Mouse (Mus musculus): ENCODE measurements at regions not wholly inside any gene's neighbourhood (a gene's known extent, or its start where the extent isn't known, plus 50 kb on each side); places are given as distances from the start of the nearest gene placed in this dataset.

GRCm38 (mm10) chr11:25538641-25539258 is 671.8 kb downstream of the 5730522E02Rik start:
- peak; percentile 2 to 4 for DNase-seq

- DNase-seq = no peak
Observed at GRCm38 (mm10) chr11:25536069-25536468, 674.5 kb downstream of the 5730522E02Rik start.

GRCm38 (mm10) chr11:25533081-25533480 is 677.5 kb downstream of the 5730522E02Rik start:
- no peak for DNase-seq

GRCm38 (mm10) chr11:25531668-25532398 is 678.7 kb downstream of the 5730522E02Rik start:
- DNase-seq = no peak

- DNase-seq = no peak
Observed at GRCm38 (mm10) chr11:25528056-25528455, 682.5 kb downstream of the 5730522E02Rik start.

- DNase-seq = no peak
Observed at GRCm38 (mm10) chr11:25518903-25519302, 691.7 kb downstream of the 5730522E02Rik start.

- DNase-seq = no peak
Observed at GRCm38 (mm10) chr11:25518131-25518530, 692.4 kb downstream of the 5730522E02Rik start.

GRCm38 (mm10) chr11:25505500-25505899 is 705.1 kb downstream of the 5730522E02Rik start:
- no peak for DNase-seq

- DNase-seq = no peak
Observed at GRCm38 (mm10) chr11:25473682-25474365, 736.7 kb downstream of the 5730522E02Rik start.

- no peak for DNase-seq
Observed at GRCm38 (mm10) chr11:25469819-25470218, 740.7 kb downstream of the 5730522E02Rik start.

GRCm38 (mm10) chr11:25437206-25437605 is 773.4 kb downstream of the 5730522E02Rik start:
- DNase-seq = no peak

- no peak for DNase-seq
Observed at GRCm38 (mm10) chr11:25435645-25436044, 774.9 kb downstream of the 5730522E02Rik start.

GRCm38 (mm10) chr11:25423186-25423585 is 787.4 kb downstream of the 5730522E02Rik start:
- DNase-seq = no peak

- no peak for DNase-seq
Observed at GRCm38 (mm10) chr11:25421486-25421885, 789.1 kb downstream of the 5730522E02Rik start.

- no peak for DNase-seq
Observed at GRCm38 (mm10) chr11:25410403-25411090, 800.0 kb downstream of the 5730522E02Rik start.

- no peak for DNase-seq
Observed at GRCm38 (mm10) chr11:25391649-25392048, 818.9 kb downstream of the 5730522E02Rik start.

GRCm38 (mm10) chr11:25367111-25367510 is 843.5 kb downstream of the 5730522E02Rik start:
- no peak for DNase-seq

GRCm38 (mm10) chr11:25365433-25365832 is 845.1 kb downstream of the 5730522E02Rik start:
- DNase-seq = no peak

- DNase-seq = no peak
Observed at GRCm38 (mm10) chr11:25359723-25360122, 850.8 kb downstream of the 5730522E02Rik start.

- DNase-seq = no peak
Observed at GRCm38 (mm10) chr11:25357717-25358411, 852.7 kb downstream of the 5730522E02Rik start.

- DNase-seq = no peak
Observed at GRCm38 (mm10) chr11:25356671-25357586, 853.6 kb downstream of the 5730522E02Rik start.
